Mouse (Mus musculus): ENCODE results near the gene Gm6502.
"Not testable (repeated sequence)": the region's sequence is repeated elsewhere in the genome, so short reads cannot be mapped to it uniquely, and the experiment has no call there.

Gm6502 gene

GRCm38 (mm10) chr5:94314135-94314534, at the start of gene Gm6502:
Gene Gm6502 (plus strand): TSS chr5:94314435.
- DNase-seq, result not testable (repeated sequence)

- DNase-seq, result not testable (repeated sequence)
Observed at GRCm38 (mm10) chr5:94306696-94307095, 7.5 kb upstream of the Gm6502 start, which contains the start of gene A430089I19Rik. Gene A430089I19Rik (minus strand): TSS chr5:94306796.

- not testable (repeated sequence) for DNase-seq
Observed at GRCm38 (mm10) chr5:94339449-94339848, 25.2 kb downstream of the Gm6502 start, which contains the start of gene AA792892. Gene AA792892 (plus strand): TSS chr5:94339749.
